Mouse (Mus musculus) Muller cell, postnatal 12 days (primary cell): ENCODE results near the gene Ihh.

Experiments used
- DNase-seq: peaks from one replicate; pipeline ENCODE4 v3.0.0-alpha.2; 2015; ENCODE audit errors: inconsistent ontology term

The Ihh gene

GRCm38 (mm10) chr1:74951556-74952210 is at the start of gene Ihh:
Ihh (minus strand) TSS chr1:74951672.
- DNase-seq, result no peak

GRCm38 (mm10) chr1:75001183-75001582 is 49.7 kb upstream of the Ihh start:
- DNase-seq, result no peak

- DNase-seq, result no peak
Measured at GRCm38 (mm10) chr1:75000496-75000895, 49.0 kb upstream of the Ihh start.

- DNase-seq, result no peak
Measured at GRCm38 (mm10) chr1:74999173-74999572, 47.7 kb upstream of the Ihh start.

GRCm38 (mm10) chr1:74997231-74997630 is 45.8 kb upstream of the Ihh start:
- DNase-seq, result no peak

- no peak for DNase-seq
Measured at GRCm38 (mm10) chr1:74977001-74977400, 25.5 kb upstream of the Ihh start.

- DNase-seq, result no peak
Measured at GRCm38 (mm10) chr1:74975936-74976335, 24.5 kb upstream of the Ihh start.

GRCm38 (mm10) chr1:74973590-74973989 is 22.1 kb upstream of the Ihh start:
- no peak for DNase-seq

- DNase-seq, result no peak
Measured at GRCm38 (mm10) chr1:74971353-74972050, 20.0 kb upstream of the Ihh start.

GRCm38 (mm10) chr1:74967962-74968580 is 16.6 kb upstream of the Ihh start:
- no peak for DNase-seq

GRCm38 (mm10) chr1:74964494-74965215 is 13.2 kb upstream of the Ihh start:
- peak; percentile 53 for DNase-seq

GRCm38 (mm10) chr1:74962853-74963227 is 11.4 kb upstream of the Ihh start:
- no peak for DNase-seq

- no peak for DNase-seq
Measured at GRCm38 (mm10) chr1:74962126-74962852, 10.8 kb upstream of the Ihh start.

- no peak for DNase-seq
Measured at GRCm38 (mm10) chr1:74961722-74962121, 10.2 kb upstream of the Ihh start.

GRCm38 (mm10) chr1:74960059-74960458 is 8.6 kb upstream of the Ihh start:
- no peak for DNase-seq

- DNase-seq, result peak; percentile 12
Measured at GRCm38 (mm10) chr1:74950576-74951490, 639 bp downstream of the Ihh start.

- DNase-seq, result peak; percentile 17
Measured at GRCm38 (mm10) chr1:74950066-74950465, 1.4 kb downstream of the Ihh start.

- peak; percentile 58 for DNase-seq
Measured at GRCm38 (mm10) chr1:74949666-74950050, 1.8 kb downstream of the Ihh start.

- DNase-seq, result peak; percentile 38
Measured at GRCm38 (mm10) chr1:74948784-74949665, 2.4 kb downstream of the Ihh start.
